Mouse (Mus musculus): ENCODE measurements around the gene Sugct. TPM values are rescaled to one million over a fixed set of nuclear protein-coding genes. Genes with fewer than 3 reads are reported as not detected.

The Sugct gene
- polyA plus RNA-seq, 1 experiment from 2014 or later: 4.9 TPM

GRCm38 (mm10) chr13:17291057-17291456, 404.3 kb downstream of the Sugct start:
- H3K27ac ChIP-seq (ENCODE audit: poor library complexity, severe bottlenecking): no peak overlapping the region; the same call in 1 of the 2 replicates

GRCm38 (mm10) chr13:17288377-17288776, 407.0 kb downstream of the Sugct start:
- Histone ChIP-seq H3K9ac (no peak overlapping the region), H3K27me3 (replicated peaks) (no peaks in the 10 kb centered on the region), H3K4me2 (no peak overlapping the region), H3K36me3 (no peaks in the 10 kb centered on the region), H3K4me1 (replicated peaks) (peaks cover 16% of the 10 kb centered on the region), H3K4me3 (no peak overlapping the region), H3K9me3 (replicated peaks) (no peaks in the 10 kb centered on the region), H3K27ac (ENCODE audit: poor library complexity, severe bottlenecking) (no peak overlapping the region)
- ATAC-seq (ENCODE audit: insufficient number of reproducible peaks, low FRiP score): no peak
- 50% methylated on average over 1 of the region's 1 CpGs for WGBS

More at GRCm38 (mm10) chr13:17291057-17291456, 404.3 kb downstream of the Sugct start:
- no peaks in the 10 kb centered on the region for H3K36me3 ChIP-seq
- 47% methylated on average over 3 of the region's 3 CpGs for WGBS
- no peak overlapping the region for H3K9ac ChIP-seq
- no peak overlapping the region for H3K4me3 ChIP-seq
- peaks cover 16% of the 10 kb centered on the region for H3K4me1 ChIP-seq (replicated peaks)
- no peak overlapping the region for H3K4me2 ChIP-seq
- H3K9me3 ChIP-seq (replicated peaks): no peaks in the 10 kb centered on the region
- H3K27me3 ChIP-seq (replicated peaks): no peaks in the 10 kb centered on the region
- ATAC-seq (ENCODE audit: insufficient number of reproducible peaks, low FRiP score): no peak

- 77% methylated on average over 3 of the region's 3 CpGs for WGBS
- H3K9me3 ChIP-seq (replicated peaks): no peaks in the 10 kb centered on the region
- no peak overlapping the region for H3K9ac ChIP-seq
- H3K4me1 ChIP-seq (replicated peaks): no peaks in the 10 kb centered on the region
- H3K27me3 ChIP-seq (replicated peaks): no peaks in the 10 kb centered on the region
- no peak for ATAC-seq (ENCODE audit: insufficient number of reproducible peaks, low FRiP score)
- no peak overlapping the region for H3K4me2 ChIP-seq
- no peaks in the 10 kb centered on the region for H3K36me3 ChIP-seq
- H3K27ac ChIP-seq (ENCODE audit: poor library complexity, severe bottlenecking): no peak overlapping the region
- H3K4me3 ChIP-seq: no peak overlapping the region
Measured at GRCm38 (mm10) chr13:17245936-17246335, 449.4 kb downstream of the Sugct start.

GRCm38 (mm10) chr13:17216524-17216923, 478.8 kb downstream of the Sugct start:
- H3K4me2 ChIP-seq: no peak overlapping the region
- H3K4me1 ChIP-seq (replicated peaks): no peaks in the 10 kb centered on the region
- no peaks in the 10 kb centered on the region for H3K9me3 ChIP-seq (replicated peaks)
- no peak overlapping the region for H3K27ac ChIP-seq (ENCODE audit: poor library complexity, severe bottlenecking)
- 51% methylated on average over 3 of the region's 3 CpGs for WGBS
- no peak overlapping the region for H3K9ac ChIP-seq
- no peaks in the 10 kb centered on the region for H3K27me3 ChIP-seq (replicated peaks)
- ATAC-seq (ENCODE audit: insufficient number of reproducible peaks, low FRiP score): no peak
- no peaks in the 10 kb centered on the region for H3K36me3 ChIP-seq
- no peak overlapping the region for H3K4me3 ChIP-seq

GRCm38 (mm10) chr13:17212681-17213080, 482.7 kb downstream of the Sugct start:
- Histone ChIP-seq H3K27ac (ENCODE audit: poor library complexity, severe bottlenecking) (no peak overlapping the region), H3K4me1 (replicated peaks) (no peaks in the 10 kb centered on the region), H3K4me2 (no peak overlapping the region), H3K36me3 (no peaks in the 10 kb centered on the region), H3K9ac (no peak overlapping the region), H3K9me3 (replicated peaks) (no peaks in the 10 kb centered on the region), H3K27me3 (replicated peaks) (no peaks in the 10 kb centered on the region), H3K4me3 (no peak overlapping the region)
- ATAC-seq (ENCODE audit: insufficient number of reproducible peaks, low FRiP score): no peak

- 74% methylated on average over 3 of the region's 3 CpGs for WGBS
- no peak for ATAC-seq (ENCODE audit: insufficient number of reproducible peaks, low FRiP score)
Measured at GRCm38 (mm10) chr13:17190180-17190762, 505.1 kb downstream of the Sugct start.

GRCm38 (mm10) chr13:17185253-17185652, 510.1 kb downstream of the Sugct start:
- no peak for ATAC-seq (ENCODE audit: insufficient number of reproducible peaks, low FRiP score)
- Histone ChIP-seq H3K4me1 (replicated peaks) (no peaks in the 10 kb centered on the region), H3K9ac (no peak overlapping the region), H3K4me2 (no peak overlapping the region), H3K27me3 (replicated peaks) (no peaks in the 10 kb centered on the region), H3K4me3 (no peak overlapping the region), H3K36me3 (no peaks in the 10 kb centered on the region), H3K27ac (ENCODE audit: poor library complexity, severe bottlenecking) (no peak overlapping the region), H3K9me3 (replicated peaks) (no peaks in the 10 kb centered on the region)
- WGBS: 27% methylated on average over 8 of the region's 8 CpGs

More at GRCm38 (mm10) chr13:17190180-17190762, 505.1 kb downstream of the Sugct start:
- Histone ChIP-seq H3K36me3 (no peaks in the 10 kb centered on the region), H3K4me3 (no peak overlapping the region), H3K4me2 (no peak overlapping the region), H3K27me3 (replicated peaks) (no peaks in the 10 kb centered on the region), H3K27ac (ENCODE audit: poor library complexity, severe bottlenecking) (no peak overlapping the region), H3K9ac (no peak overlapping the region), H3K4me1 (replicated peaks) (no peaks in the 10 kb centered on the region), H3K9me3 (replicated peaks) (no peaks in the 10 kb centered on the region)

- Histone ChIP-seq H3K4me2 (no peak overlapping the region), H3K27ac (ENCODE audit: poor library complexity, severe bottlenecking) (no peak overlapping the region), H3K4me1 (replicated peaks) (peaks cover 3% of the 10 kb centered on the region; the same call in 1 of the 2 replicates), H3K27me3 (replicated peaks) (no peaks in the 10 kb centered on the region), H3K36me3 (no peaks in the 10 kb centered on the region), H3K9me3 (replicated peaks) (no peaks in the 10 kb centered on the region), H3K9ac (no peak overlapping the region), H3K4me3 (no peak overlapping the region)
- WGBS: 32% methylated on average over 3 of the region's 3 CpGs
- ATAC-seq (ENCODE audit: insufficient number of reproducible peaks, low FRiP score): no peak
Measured at GRCm38 (mm10) chr13:17165917-17166316, 529.4 kb downstream of the Sugct start.

- H3K9me3 ChIP-seq (replicated peaks): no peaks in the 10 kb centered on the region
- H3K36me3 ChIP-seq: no peaks in the 10 kb centered on the region
- H3K27me3 ChIP-seq (replicated peaks): no peaks in the 10 kb centered on the region
- H3K4me1 ChIP-seq (replicated peaks): peaks cover 3% of the 10 kb centered on the region; the same call in 1 of the 2 replicates
- ATAC-seq (ENCODE audit: insufficient number of reproducible peaks, low FRiP score): no peak
- no peak overlapping the region for H3K27ac ChIP-seq (ENCODE audit: poor library complexity, severe bottlenecking)
- no peak overlapping the region for H3K9ac ChIP-seq
- WGBS: 79% methylated on average over 3 of the region's 3 CpGs
- no peak overlapping the region for H3K4me2 ChIP-seq
- H3K4me3 ChIP-seq: no peak overlapping the region
Measured at GRCm38 (mm10) chr13:17164721-17165120, 530.6 kb downstream of the Sugct start.

- Histone ChIP-seq H3K36me3 (no peaks in the 10 kb centered on the region), H3K9me3 (replicated peaks) (no peaks in the 10 kb centered on the region), H3K4me3 (no peak overlapping the region), H3K4me2 (no peak overlapping the region), H3K9ac (no peak overlapping the region), H3K27ac (ENCODE audit: poor library complexity, severe bottlenecking) (no peak overlapping the region), H3K4me1 (replicated peaks) (no peaks in the 10 kb centered on the region), H3K27me3 (replicated peaks) (no peaks in the 10 kb centered on the region)
- no peak for ATAC-seq (ENCODE audit: insufficient number of reproducible peaks, low FRiP score)
Measured at GRCm38 (mm10) chr13:17146441-17146992, 548.8 kb downstream of the Sugct start.

- Histone ChIP-seq H3K27me3 (replicated peaks) (no peaks in the 10 kb centered on the region), H3K27ac (ENCODE audit: poor library complexity, severe bottlenecking) (no peak overlapping the region), H3K4me2 (no peak overlapping the region), H3K36me3 (no peaks in the 10 kb centered on the region), H3K4me3 (no peak overlapping the region), H3K9me3 (replicated peaks) (no peaks in the 10 kb centered on the region), H3K4me1 (replicated peaks) (no peaks in the 10 kb centered on the region), H3K9ac (no peak overlapping the region)
- no peak for ATAC-seq (ENCODE audit: insufficient number of reproducible peaks, low FRiP score)
- WGBS: 49% methylated on average over 3 of the region's 3 CpGs
Measured at GRCm38 (mm10) chr13:17116073-17116472, 579.3 kb downstream of the Sugct start.

GRCm38 (mm10) chr13:17102372-17102771, 593.0 kb downstream of the Sugct start:
- H3K27ac ChIP-seq (ENCODE audit: poor library complexity, severe bottlenecking): no peak overlapping the region
- H3K4me1 ChIP-seq (replicated peaks): no peaks in the 10 kb centered on the region
- H3K9me3 ChIP-seq (replicated peaks): no peaks in the 10 kb centered on the region
- ATAC-seq (ENCODE audit: insufficient number of reproducible peaks, low FRiP score): no peak
- H3K4me3 ChIP-seq: no peak overlapping the region
- no peak overlapping the region for H3K9ac ChIP-seq
- no peaks in the 10 kb centered on the region for H3K27me3 ChIP-seq (replicated peaks)
- no peaks in the 10 kb centered on the region for H3K36me3 ChIP-seq
- WGBS: 70% methylated on average over 1 of the region's 1 CpGs
- H3K4me2 ChIP-seq: no peak overlapping the region

Data from heart, embryonic 12.5 days (tissue).